Mouse (Mus musculus) v-Abl transformed pro-B cells (cell line): ENCODE measurements around the gene Casp8.

Experiments used
- in situ Hi-C, 2 experiments: fragments of 400-800 bp; cut with MboI; formaldehyde crosslinking; loops; one replicate each; pipeline ENCODE4 v1.15.1; 2025; ENCODE audit not compliant: unreplicated experiment in 2 of 2

Casp8 gene

GRCm38 (mm10) chr1:58795291-58796058, at the start of gene Casp8:
Gene Casp8, plus strand, starts transcription at chr1:58795374.
- in situ Hi-C loops = no loop called here

- in situ Hi-C loops = loop anchor here in 1 of 2 experiments (5.0 kb wide), 1 partner anchor 180 kb away; no protein-coding TSS in a partner anchor
Observed at GRCm38 (mm10) chr1:58746880-58747279, 48.3 kb upstream of the Casp8 start.

GRCm38 (mm10) chr1:58759451-58759850, 35.7 kb upstream of the Casp8 start:
- in situ Hi-C loops = loop anchor here in 1 of 2 experiments (25.0 kb wide), 2 partner anchors 478 to 728 kb away; partner anchors contain the start of genes Als2 and Fzd7

GRCm38 (mm10) chr1:58760581-58760980, 34.6 kb upstream of the Casp8 start:
- in situ Hi-C loops = loop anchor here (5.0 to 25.0 kb wide), 7 partner anchors 142 to 864 kb away; partner anchors contain the start of genes Als2 (in 1 of the 2) and Fzd7 (in 1 of the 2)

GRCm38 (mm10) chr1:58761391-58762275, 33.5 kb upstream of the Casp8 start:
- in situ Hi-C loops = loop anchor here (5.0 to 25.0 kb wide), 7 partner anchors 141 to 863 kb away; partner anchors contain the start of genes Als2 (in 1 of the 2) and Fzd7 (in 1 of the 2)

GRCm38 (mm10) chr1:58762576-58762975, 32.6 kb upstream of the Casp8 start:
- in situ Hi-C loops = loop anchor here (5.0 to 25.0 kb wide), 7 partner anchors 140 to 862 kb away; partner anchors contain the start of genes Als2 (in 1 of the 2) and Fzd7 (in 1 of the 2)

GRCm38 (mm10) chr1:58766446-58766845, 28.7 kb upstream of the Casp8 start:
- in situ Hi-C loops = loop anchor here (10.0 to 25.0 kb wide), 3 partner anchors 471 to 858 kb away; partner anchors contain the start of genes Als2 (in 1 of the 2) and Fzd7 (in 1 of the 2)

- in situ Hi-C loops = loop anchor here (10.0 to 25.0 kb wide), 3 partner anchors 468 to 856 kb away; partner anchors contain the start of genes Als2 (in 1 of the 2) and Fzd7 (in 1 of the 2)
Observed at GRCm38 (mm10) chr1:58769136-58769535, 26.0 kb upstream of the Casp8 start.

- in situ Hi-C loops = loop anchor here (5.0 to 25.0 kb wide), 6 partner anchors 133 to 855 kb away; partner anchors contain the start of genes Als2 (in 1 of the 2) and Fzd7 (in 1 of the 2)
Observed at GRCm38 (mm10) chr1:58769701-58770100, 25.5 kb upstream of the Casp8 start.

- in situ Hi-C loops = loop anchor here in 1 of 2 experiments (5.0 to 25.0 kb wide), 6 partner anchors 132 to 855 kb away; partner anchors contain the start of genes Als2 and Fzd7
Observed at GRCm38 (mm10) chr1:58770111-58770720, 25.0 kb upstream of the Casp8 start.

GRCm38 (mm10) chr1:58772084-58772483, 23.1 kb upstream of the Casp8 start:
- in situ Hi-C loops = loop anchor here in 1 of 2 experiments (5.0 to 25.0 kb wide), 6 partner anchors 130 to 853 kb away; partner anchors contain the start of genes Als2 and Fzd7

GRCm38 (mm10) chr1:58773280-58773679, 21.9 kb upstream of the Casp8 start:
- in situ Hi-C loops = loop anchor here in 1 of 2 experiments (5.0 to 25.0 kb wide), 6 partner anchors 129 to 852 kb away; partner anchors contain the start of genes Als2 and Fzd7

GRCm38 (mm10) chr1:58773905-58774304, 21.3 kb upstream of the Casp8 start:
- in situ Hi-C loops = loop anchor here in 1 of 2 experiments (5.0 to 25.0 kb wide), 6 partner anchors 128 to 851 kb away; partner anchors contain the start of genes Als2 and Fzd7

- in situ Hi-C loops = loop anchor here in 1 of 2 experiments (10.0 kb wide), 1 partner anchor 849 kb away; no protein-coding TSS in a partner anchor
Observed at GRCm38 (mm10) chr1:58775361-58775760, 19.8 kb upstream of the Casp8 start.

GRCm38 (mm10) chr1:58777583-58777982, 17.6 kb upstream of the Casp8 start:
- in situ Hi-C loops = loop anchor here in 1 of 2 experiments (10.0 kb wide), 1 partner anchor 847 kb away; no protein-coding TSS in a partner anchor

GRCm38 (mm10) chr1:58778226-58778625, 16.9 kb upstream of the Casp8 start:
- in situ Hi-C loops = loop anchor here in 1 of 2 experiments (10.0 kb wide), 1 partner anchor 847 kb away; no protein-coding TSS in a partner anchor

GRCm38 (mm10) chr1:58786276-58786675, 8.9 kb upstream of the Casp8 start:
- in situ Hi-C loops = no loop called here

GRCm38 (mm10) chr1:58788410-58788809, 6.8 kb upstream of the Casp8 start:
- in situ Hi-C loops = no loop called here

GRCm38 (mm10) chr1:58794705-58795104, 469 bp upstream of the Casp8 start:
- in situ Hi-C loops = no loop called here
